12 mouse cellular contexts compared by ENCODE assay signal in the genomic region with DNA sequence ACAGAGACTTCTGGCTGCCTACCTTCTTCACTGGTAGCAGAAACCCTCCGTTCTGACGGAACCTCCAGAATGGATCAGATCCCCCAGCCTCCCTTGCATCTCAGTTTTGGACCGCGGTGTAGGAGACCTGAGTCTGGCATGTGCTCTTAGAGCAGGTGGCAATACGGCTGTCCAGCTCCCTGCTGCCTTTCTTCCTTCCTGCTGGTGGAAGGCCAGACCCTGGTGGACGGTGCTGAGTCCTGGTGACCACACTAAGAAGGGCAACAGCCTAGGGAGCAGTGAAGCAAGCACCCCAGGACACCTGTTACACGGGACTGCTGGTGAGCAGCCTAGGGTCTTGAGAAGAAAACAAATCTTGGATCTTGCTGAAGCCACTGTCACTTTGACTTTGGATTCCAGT.
"Had no signal": no experiment of that assay in that cellular context is flagged by ENCODE, and none has a peak within 500 bp of the region (broad histone marks: within the 10 kb centered on the region; RNA-seq: fewer than 3 reads in every experiment).

No protein-coding gene starts in this region.

- H3K4me1 ChIP-seq: limb, embryonic 15.5 days; midbrain, embryonic 13.5 days; neural tube, embryonic 15.5 days had no signal

- H3K9me3 ChIP-seq: limb, embryonic 15.5 days; midbrain, embryonic 13.5 days; neural tube, embryonic 15.5 days had no signal

- H3K4me2 ChIP-seq: limb, embryonic 15.5 days; midbrain, embryonic 13.5 days; neural tube, embryonic 15.5 days had no signal

- DNase-seq: kidney, adult 2 months; kidney, postnatal 25 days; layer of hippocampus, postnatal 36 days; lung, adult 18-20 months; right cerebral cortex, adult 18-20 months; right cerebral cortex, postnatal 25 days; thymus, postnatal 4 days had no signal

- H3K36me3 ChIP-seq: limb, embryonic 15.5 days; midbrain, embryonic 13.5 days; neural tube, embryonic 15.5 days had no signal

- ATAC-seq: midbrain, embryonic 13.5 days had no signal

- H3K27me3 ChIP-seq: limb, embryonic 15.5 days; midbrain, embryonic 13.5 days; neural tube, embryonic 15.5 days had no signal

- H3K27ac ChIP-seq: limb, embryonic 15.5 days; liver, embryonic 14.5 days; midbrain, embryonic 13.5 days; neural tube, embryonic 15.5 days had no signal

- H3K9ac ChIP-seq: limb, embryonic 15.5 days; liver, embryonic 14.5 days; midbrain, embryonic 13.5 days; neural tube, embryonic 15.5 days had no signal

- H3K4me3 ChIP-seq: limb, embryonic 15.5 days; midbrain, embryonic 13.5 days; myocyte; neural tube, embryonic 15.5 days had no signal
